Mouse (Mus musculus) MEL-GATA-1-ER (cell line): ENCODE results near the gene Pelo.
A peak's percentile ranks its signal among the peaks of the same experiment; 100 is the strongest.

Experiments
- DNase-seq: peaks from one replicate; pipeline ENCODE4 v3.0.0-alpha.2; 2012; ENCODE audit warnings: low read depth; ENCODE audit errors: extremely low read depth

Pelo gene

DNA sequence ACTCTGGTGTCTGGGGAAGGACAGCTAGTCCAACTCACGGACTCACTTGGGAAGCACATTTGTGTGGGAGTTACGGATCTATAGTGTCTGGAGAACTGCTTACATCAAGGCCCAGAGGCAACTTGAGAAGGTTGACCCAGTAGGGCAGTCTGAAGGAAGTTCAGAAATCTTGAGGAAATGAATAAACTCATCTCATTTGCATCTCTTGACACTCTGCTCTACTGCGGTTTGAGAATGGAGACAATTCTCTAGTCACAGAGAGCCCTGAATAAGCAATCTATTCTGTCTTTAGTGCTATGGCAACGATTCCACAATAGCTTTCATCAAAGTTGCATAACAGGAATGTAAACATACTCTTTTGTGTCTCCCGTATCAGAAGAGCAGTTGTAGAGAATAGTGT lies 7.0 kb upstream of the Pelo start:
- DNase-seq: no peak

GRCm38 (mm10) chr13:115096216-115096615 lies 6.2 kb upstream of the Pelo start:
- DNase-seq: no peak

- DNase-seq: no peak
These were observed 5.4 kb upstream of the Pelo start for GRCm38 (mm10) chr13:115095392-115095791.

DNA sequence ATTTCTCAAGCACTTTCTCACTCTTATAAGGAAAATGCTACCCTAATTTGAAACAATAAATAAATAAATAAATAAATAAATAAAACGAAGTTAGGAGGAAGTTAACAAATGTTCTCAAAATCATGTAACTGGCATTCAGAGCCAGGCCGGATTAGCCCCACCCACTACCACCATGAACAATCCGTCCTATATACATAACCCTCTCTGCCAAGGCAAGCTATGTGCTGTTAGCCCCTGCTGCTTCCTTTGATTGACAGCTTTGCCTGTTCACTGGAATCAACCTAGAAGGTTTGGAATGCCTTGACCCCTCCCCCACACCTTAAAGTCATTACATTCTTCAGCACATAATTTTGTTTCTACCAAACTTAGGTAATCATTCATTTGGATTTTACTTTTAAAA lies 1.5 kb upstream of the Pelo start:
- peak; percentile 27 for DNase-seq

DNA sequence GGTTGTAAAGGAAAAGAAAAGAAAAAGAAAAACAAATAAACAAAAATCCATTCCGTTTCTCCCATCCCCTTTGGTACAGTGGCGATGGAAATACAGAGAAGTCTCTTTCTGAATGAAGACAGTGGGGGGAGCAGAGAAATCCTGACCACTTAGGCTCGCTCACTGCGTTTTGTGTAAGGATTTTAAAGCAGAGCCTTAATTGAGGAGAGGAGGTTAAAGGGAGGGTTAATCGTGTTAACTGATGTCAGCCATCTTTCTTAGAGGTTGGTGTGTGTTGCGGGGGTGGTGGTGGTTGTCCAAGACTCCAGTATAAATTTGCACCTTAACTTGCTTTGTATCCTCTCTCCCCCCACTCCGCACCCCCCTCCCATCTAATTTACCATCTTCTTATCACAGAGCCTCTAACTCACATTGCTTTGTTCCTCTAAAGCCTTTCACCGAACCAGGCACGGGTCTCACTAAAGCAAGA lies 1.0 kb upstream of the Pelo start:
- DNase-seq: peak; percentile 41

GRCm38 (mm10) chr13:115089395-115090025 lies 476 bp downstream of the Pelo start:
- no peak for DNase-seq

GRCm38 (mm10) chr13:115089020-115089394 lies 979 bp downstream of the Pelo start:
- no peak for DNase-seq

DNA sequence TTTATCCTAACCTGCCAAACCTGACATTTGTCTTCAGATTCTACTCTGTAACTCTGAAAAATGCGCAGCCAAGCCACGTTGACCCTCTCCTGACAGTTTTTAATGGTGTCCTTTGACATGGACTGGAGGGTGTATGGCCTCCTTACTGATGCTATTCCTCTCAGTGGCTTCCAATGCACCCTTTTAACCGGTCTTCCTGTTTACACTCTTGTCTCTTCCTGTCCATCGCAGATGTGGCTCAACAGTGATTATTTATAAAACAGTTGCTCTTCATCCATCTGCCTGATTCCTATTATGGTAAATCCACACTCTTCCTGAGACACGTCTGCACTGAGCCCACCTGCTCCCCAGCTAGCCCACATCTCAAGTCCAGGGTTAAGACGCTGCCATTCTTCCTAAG lies 4.0 kb downstream of the Pelo start:
- DNase-seq: no peak

DNA sequence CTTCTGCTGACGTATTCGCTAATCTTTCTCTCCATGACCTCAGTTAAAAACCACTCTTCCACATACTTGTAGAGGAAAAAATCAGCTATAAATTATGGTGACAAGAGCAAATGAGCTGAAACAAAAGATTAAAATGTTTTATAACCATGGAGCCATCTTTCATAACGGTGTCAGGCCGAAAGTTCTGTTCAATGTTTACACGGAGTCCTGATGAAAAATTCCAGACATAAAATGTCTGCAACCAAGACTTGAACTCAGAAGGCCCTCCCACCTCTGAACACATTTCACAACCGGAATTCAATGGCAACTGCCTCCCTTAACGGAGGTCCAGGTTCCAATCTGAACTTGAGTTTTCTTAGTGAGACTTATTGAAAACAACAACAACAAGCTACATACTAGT lies 7.6 kb downstream of the Pelo start:
- DNase-seq: no peak

DNA sequence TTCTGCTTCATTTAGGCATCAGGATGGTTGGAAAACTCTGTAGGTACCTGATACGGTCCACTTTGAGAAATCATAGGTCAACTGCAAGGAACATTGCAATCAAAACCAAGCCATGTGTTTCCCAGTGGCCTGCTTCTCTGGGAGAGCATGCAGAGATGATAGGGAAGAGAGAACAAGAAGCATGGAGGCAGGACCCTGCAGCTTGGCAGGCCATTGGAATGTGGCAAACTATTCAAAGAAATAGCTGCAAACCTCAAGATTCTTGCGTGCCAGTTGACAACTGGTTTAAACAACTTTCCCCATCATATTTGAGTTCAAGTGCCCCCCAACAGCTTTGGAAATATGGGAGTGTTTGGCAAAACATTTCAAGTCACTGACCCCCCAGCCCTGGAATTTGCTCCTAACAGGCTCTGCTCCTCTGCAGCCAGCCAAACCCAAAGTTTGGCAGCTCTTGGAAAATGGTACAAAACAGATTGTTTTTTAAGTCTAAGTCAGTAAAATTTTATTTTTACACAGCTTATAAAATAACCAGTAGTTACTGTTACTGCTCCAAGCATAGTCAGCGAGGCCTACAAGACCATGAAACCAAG lies 9.9 kb downstream of the Pelo start:
- no peak for DNase-seq

DNA sequence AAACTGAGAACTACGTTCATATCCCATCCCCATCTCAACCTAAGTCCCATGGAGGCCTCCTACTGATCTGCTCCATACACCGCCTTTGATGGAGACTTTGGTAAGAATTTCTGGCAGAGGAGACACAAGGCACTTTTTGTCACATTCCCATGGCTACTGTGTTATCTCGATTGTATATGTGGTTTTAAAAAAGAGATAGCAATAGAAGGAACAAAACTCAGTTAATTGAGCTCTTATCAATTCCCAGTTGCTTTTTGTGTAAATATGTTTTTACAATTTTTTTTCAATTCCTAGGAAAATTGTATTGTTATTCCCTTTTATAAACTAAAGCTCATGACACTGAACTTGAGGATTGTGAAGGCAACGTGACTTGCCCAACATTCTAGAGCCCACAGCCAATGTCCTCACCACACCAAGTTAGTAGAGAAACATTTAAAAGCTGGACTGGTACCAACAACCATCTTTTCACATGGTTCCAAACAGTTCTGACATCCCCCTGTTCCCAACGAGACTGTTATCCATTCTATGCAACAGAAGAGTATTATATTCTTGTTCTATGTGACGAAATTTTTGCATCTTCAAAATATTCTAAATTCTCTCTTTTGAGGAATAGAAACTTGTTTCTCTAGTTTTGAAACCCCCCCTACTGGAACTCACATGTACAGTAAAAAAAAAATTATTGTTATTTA lies 10.8 kb downstream of the Pelo start:
- no peak for DNase-seq

DNA sequence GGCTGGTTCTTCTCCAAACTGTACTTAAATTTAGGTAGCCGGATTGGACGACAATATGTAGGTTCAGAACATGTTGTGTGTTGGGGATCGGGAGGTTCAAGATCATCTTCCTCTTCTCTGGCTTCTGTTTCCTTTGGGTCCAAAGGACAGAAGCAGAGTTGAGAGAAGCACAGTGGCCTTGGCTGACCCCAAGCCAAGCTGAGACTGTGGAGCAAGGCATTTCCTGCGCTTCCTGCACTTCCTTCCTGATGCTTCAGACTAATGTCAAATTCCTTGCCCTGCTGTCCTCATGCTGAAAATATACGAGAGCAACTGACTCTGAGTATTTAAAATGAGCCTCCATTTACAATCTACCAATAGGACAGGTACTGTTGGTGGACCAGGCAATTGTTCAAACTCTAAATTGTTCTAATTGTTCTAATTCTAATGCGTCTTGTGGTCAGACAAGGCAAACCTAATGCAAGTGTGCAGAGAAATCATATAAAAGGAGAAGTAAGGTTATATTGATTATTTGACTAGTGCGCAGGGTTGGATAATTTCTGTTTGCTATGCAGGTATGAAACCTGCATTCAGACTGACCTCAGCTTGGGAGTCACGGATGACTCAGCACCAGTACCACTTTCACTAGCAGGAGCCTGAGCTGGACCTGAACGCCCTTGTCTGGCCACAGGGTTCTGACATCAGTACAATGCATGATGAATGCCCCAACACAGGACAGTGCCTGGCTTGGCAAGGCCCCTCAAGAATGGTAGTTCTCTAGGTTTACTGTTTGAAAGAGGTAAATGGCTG lies 12.4 kb downstream of the Pelo start:
- no peak for DNase-seq

DNA sequence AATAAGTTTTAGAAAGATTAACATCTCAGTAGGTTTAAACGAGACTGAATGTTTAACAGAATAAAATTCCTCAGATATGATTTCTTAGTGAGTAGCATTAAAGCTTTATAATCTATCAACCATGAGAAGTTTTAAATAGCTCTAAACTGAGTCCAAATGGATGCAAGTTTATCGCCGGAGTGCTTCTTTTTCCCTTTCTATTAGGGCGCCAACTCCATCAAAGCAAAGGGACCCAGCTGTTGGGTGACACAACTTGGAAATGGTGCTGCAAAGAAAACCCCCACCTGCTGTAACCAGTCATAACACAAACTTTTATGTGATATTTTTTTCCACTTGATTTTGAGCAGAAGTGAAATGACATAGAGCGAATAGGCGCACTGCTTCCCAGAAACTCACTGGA lies 17.6 kb downstream of the Pelo start:
- DNase-seq: no peak

- DNase-seq: no peak
These were observed 18.6 kb downstream of the Pelo start for GRCm38 (mm10) chr13:115071431-115071830.

DNA sequence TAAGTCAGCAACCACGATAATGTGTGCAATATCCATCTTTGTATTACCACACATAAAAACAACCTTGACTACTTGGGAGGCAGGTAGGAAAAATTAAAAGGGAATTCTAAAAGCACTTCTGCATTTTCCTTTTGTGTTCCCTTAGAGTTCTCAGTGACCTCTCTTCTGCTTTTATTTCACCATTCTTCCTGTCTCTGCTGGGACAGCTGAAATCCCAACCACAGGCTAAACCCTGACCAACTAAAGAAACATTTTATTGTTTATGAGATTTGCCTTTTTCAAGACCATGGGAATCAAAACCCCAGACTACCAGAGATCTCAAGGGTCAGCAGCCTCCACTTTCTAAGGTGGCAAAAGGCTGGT lies 22.0 kb downstream of the Pelo start:
- DNase-seq: no peak

GRCm38 (mm10) chr13:115067324-115067967 lies 22.5 kb downstream of the Pelo start:
- no peak for DNase-seq

DNA sequence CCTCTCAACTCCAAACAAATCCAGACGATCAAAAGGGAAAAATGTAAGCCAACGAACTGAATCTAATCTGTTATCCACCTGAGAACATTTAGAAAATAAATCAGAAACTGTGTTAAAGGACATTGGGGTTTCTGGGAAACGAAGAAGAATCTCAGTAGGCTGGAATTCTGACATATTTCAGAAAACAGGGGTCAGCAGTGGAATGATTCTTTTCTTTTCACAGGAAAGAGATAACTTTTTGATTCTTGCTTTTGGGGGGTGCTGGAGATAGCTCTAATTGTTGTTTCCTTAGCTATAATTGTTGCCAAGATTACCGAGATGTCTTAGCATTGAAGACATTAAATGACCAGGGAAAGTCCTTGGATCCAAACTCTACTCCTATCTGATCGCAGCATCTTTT lies 32.4 kb downstream of the Pelo start:
- no peak for DNase-seq

DNA sequence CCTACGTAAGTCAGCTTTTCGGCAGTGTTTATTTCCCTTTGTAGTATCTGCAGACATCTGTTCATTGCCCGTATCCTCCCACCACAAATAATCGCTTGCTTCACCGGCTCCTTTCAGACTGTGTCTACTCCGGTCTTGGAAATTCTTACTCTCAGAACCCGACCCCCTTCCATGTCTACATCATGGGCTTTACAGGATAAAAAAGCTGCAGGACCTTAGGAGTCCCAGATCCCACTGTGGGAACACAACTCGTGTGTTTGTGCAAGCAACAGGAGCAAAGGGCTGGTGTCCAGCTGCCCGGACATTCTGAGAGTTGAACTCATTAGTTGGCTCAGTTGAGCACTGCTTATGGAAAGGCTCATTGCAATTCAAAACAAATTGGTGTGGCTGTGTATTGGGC lies 35.2 kb downstream of the Pelo start:
- DNase-seq: no peak

DNA sequence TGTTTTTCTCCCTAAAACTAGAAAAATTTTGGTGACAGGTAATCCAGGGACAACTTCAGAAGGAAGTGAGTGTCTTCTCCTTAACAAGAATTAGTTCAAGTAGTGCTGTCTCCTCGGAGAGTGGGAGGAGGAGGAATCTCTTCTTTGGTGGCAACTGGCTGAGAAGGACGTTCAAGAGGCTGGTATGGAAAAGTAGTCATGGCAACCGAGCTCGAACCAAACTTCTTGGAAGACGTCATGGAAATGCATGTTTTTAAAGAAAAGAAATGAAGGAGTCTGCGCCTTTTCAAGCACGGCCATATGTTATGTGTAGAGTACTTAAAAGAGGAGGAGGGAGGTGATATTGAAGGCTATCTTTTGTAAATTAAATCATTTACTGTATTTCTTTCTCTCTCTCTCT lies 37.4 kb downstream of the Pelo start:
- DNase-seq: no peak

DNA sequence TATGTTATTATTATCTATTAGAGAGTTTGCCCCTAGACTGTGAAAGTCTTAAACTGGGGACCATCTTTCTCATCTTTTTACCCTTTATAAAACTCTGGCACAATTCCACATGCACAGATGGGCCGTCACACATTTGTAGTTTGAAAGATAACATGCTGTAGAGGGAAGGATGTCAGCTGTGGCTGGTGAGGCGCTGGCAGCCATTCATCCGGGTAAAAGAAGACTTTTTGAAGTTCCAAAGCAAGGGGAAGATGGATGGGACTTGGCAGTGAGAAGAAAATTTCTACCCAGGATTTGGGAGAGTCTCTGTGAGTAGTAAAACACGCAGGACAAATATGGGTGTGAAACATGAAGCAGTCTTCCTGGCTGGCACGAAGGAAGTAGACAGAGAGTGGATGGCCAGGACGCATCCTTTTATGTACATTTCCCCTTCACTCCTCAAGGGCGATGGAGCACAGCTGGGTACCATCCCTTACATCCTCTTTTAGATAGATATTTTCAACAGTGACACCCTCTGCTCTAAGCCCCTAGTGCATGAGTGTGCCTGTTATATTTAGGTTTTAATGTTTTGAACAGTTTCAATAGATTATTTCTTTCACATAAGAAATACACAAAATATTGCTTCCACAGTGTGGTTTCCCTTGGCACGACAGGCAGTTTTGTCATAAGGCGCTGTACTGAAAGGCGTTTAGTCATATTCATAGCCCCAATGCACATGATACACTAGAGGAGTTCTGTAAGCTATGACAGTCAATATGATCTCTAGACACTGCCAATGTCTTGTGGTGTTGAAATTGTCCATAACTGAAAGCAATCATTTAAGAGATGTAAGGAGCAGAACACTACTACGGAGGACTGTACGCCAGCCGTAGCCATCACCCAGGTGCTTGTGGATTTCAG lies 39.1 kb downstream of the Pelo start:
- no peak for DNase-seq

- no peak for DNase-seq
These were observed 47.3 kb downstream of the Pelo start for GRCm38 (mm10) chr13:115042652-115043051.
